Mouse (Mus musculus): ENCODE measurements around the gene Spice1.

GRCm38 (mm10) chr16:44331154-44331553, 15.8 kb upstream of the Spice1 start:
- TF ChIP-seq ZNF384 (IDR thresholded peaks at IDR 0.05; ENCODE audit: low read depth, low read length) (no peak), HCFC1 (IDR thresholded peaks at IDR 0.05; ENCODE audit: borderline replicate concordance, insufficient read depth, low read length) (no peak), ZC3H11A (IDR thresholded peaks at IDR 0.05; ENCODE audit: borderline replicate concordance, low read depth, low read length) (no peak), MAFK (IDR thresholded peaks at IDR 0.05; ENCODE audit: insufficient read depth, low read depth, low read length) (no peak)
